ENCODE assay signal across 7 mouse cellular contexts in the genomic region with DNA sequence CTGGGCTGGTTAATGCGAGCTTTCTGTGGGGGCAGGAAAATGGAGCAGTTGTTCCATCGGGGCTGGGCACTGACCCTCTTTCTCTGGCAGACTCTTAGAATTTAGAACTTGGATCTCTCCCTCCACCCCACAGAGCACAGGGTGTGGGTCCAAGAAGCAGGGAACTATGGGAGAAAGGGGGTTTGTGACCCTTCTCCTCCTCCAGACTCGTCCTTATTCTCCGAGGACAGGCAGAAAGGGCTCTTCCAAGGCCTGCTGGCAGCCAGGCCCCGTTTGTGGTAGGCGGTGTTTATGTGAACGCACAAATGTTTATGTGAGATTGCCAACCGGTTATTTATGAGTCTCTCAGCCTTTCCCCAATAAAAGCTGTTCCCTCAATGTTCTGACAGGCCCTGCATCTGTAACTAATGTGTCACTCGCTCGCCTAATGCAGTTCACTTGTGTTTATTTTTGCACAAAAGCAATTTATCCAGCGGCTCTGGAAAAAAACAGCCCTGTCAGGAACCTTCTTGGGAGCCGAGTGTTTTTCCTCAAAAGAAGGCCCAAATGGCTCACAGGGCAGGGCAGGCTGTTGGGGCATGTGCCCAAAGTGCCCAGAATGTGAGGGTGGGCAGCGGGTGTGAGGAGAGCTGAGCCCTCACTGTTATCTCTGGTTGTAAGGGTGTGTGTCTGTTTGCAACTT. TPM values are rescaled to one million over a fixed set of nuclear protein-coding genes. Genes with fewer than 3 reads are reported as not detected.
DNase-seq lines count a peak whose midpoint lies in the region; ATAC-seq and TF ChIP-seq lines count a peak whose summit lies in the region.

No protein-coding gene starts in this region.

- no peak for DNase-seq in spleen, adult 2 months (ENCODE audit: low read depth in 1 of 2, low spot score in 2 of 2)
- DNase-seq in spleen, postnatal 10 days (ENCODE audit: low spot score in 2 of 2), result no peak
- DNase-seq in limb, embryonic 11.5 days (ENCODE audit: low spot score), result peak; percentile 68
- DNase-seq in thymus, postnatal 25 days, result no peak

- TF ChIP-seq POLR2A in spleen, adult 2 months (IDR thresholded peaks at IDR 0.05; ENCODE audit: low read depth, low read length), result no peak
- no peak for TF ChIP-seq POLR2A in embryonic fibroblast, embryonic 13.5 days (IDR thresholded peaks at IDR 0.05; ENCODE audit: low read depth, low read length)

- H3K36me3 ChIP-seq in spleen, adult 2 months (ENCODE audit: control insufficient read depth, insufficient read depth, low read length), result no peaks in the 10 kb centered on the region
- H3K36me3 ChIP-seq in intestine, embryonic 16.5 days (ENCODE audit: control insufficient read depth, insufficient read depth, low read length), result no peaks in the 10 kb centered on the region
- no peaks in the 10 kb centered on the region for H3K36me3 ChIP-seq in limb, embryonic 11.5 days (ENCODE audit: control insufficient read depth, insufficient read depth, low read length)
- H3K36me3 ChIP-seq in neural tube, embryonic 15.5 days, result no peaks in the 10 kb centered on the region

- peak overlapping the region; percentile 32; the same call in 1 of the 2 replicates for H3K9ac ChIP-seq in intestine, embryonic 16.5 days (ENCODE audit: low read depth, low read length)
- H3K9ac ChIP-seq in limb, embryonic 11.5 days (ENCODE audit: low read length), result 0 out of 2 replicates have a peak overlapping the region, but pooled peaks have one; percentile 12
- H3K9ac ChIP-seq in neural tube, embryonic 15.5 days (replicated peaks), result no peak overlapping the region

- ATAC-seq in intestine, embryonic 16.5 days, result peak; percentile 80
- no peak for ATAC-seq in limb, embryonic 11.5 days (ENCODE audit: insufficient number of reproducible peaks, low FRiP score, low TSS enrichment, low read depth)
- peak; percentile 76 for ATAC-seq in neural tube, embryonic 15.5 days (ENCODE audit: low FRiP score)

- no peaks in the 10 kb centered on the region for H3K4me1 ChIP-seq in spleen, adult 2 months (ENCODE audit: control insufficient read depth, insufficient read depth, insufficient read length)
- peaks cover 10% of the 10 kb centered on the region for H3K4me1 ChIP-seq in embryonic fibroblast, embryonic 13.5 days (ENCODE audit: control insufficient read depth, insufficient read depth, low read length)
- H3K4me1 ChIP-seq in intestine, embryonic 16.5 days (ENCODE audit: control insufficient read depth, insufficient read depth, low read length), result peaks cover 17% of the 10 kb centered on the region
- peaks cover 21% of the 10 kb centered on the region for H3K4me1 ChIP-seq in limb, embryonic 11.5 days (ENCODE audit: control insufficient read depth, insufficient read depth, low read length)
- peaks cover 27% of the 10 kb centered on the region for H3K4me1 ChIP-seq in neural tube, embryonic 15.5 days

- no peak for TF ChIP-seq CTCF in spleen, adult 2 months (IDR thresholded peaks at IDR 0.05; ENCODE audit: extremely low read depth, insufficient read depth, insufficient read length, insufficient replicate concordance)
- no peak for TF ChIP-seq CTCF in embryonic fibroblast, embryonic 13.5 days (IDR thresholded peaks at IDR 0.05; ENCODE audit: borderline replicate concordance, insufficient read depth, low read length)

- no peaks in the 10 kb centered on the region for H3K27me3 ChIP-seq in spleen, adult 2 months (ENCODE audit: control insufficient read depth, insufficient read depth, low read length)
- no peaks in the 10 kb centered on the region for H3K27me3 ChIP-seq in intestine, embryonic 16.5 days (replicated peaks; ENCODE audit: control insufficient read depth, insufficient read depth, low read length)
- H3K27me3 ChIP-seq in limb, embryonic 11.5 days (ENCODE audit: control insufficient read depth, insufficient read depth, low read length), result no peaks in the 10 kb centered on the region
- H3K27me3 ChIP-seq in neural tube, embryonic 15.5 days (replicated peaks), result no peaks in the 10 kb centered on the region

- no peak overlapping the region for H3K4me2 ChIP-seq in intestine, embryonic 16.5 days (ENCODE audit: low read depth, low read length)
- 0 out of 2 replicates have a peak overlapping the region, but pooled peaks have one; percentile 7 for H3K4me2 ChIP-seq in limb, embryonic 11.5 days (ENCODE audit: low read depth, severe bottlenecking)
- H3K4me2 ChIP-seq in neural tube, embryonic 15.5 days, result no peak overlapping the region

- 0 out of 2 replicates have a peak overlapping the region, but pooled peaks have one; percentile 44 for H3K27ac ChIP-seq in spleen, adult 2 months (ENCODE audit: insufficient read depth, low read length)
- peak overlapping the region; percentile 97 for H3K27ac ChIP-seq in embryonic fibroblast, embryonic 13.5 days (ENCODE audit: insufficient read depth, low read length)
- H3K27ac ChIP-seq in intestine, embryonic 16.5 days (ENCODE audit: low read length), result peak overlapping the region; percentile 84
- H3K27ac ChIP-seq in limb, embryonic 11.5 days (replicated peaks; ENCODE audit: low read depth, low read length), result peak overlapping the region; percentile 86
- H3K27ac ChIP-seq in neural tube, embryonic 15.5 days (replicated peaks), result peak overlapping the region; percentile 78

- no peak overlapping the region for H3K4me3 ChIP-seq in spleen, adult 2 months (ENCODE audit: extremely low read depth, insufficient read depth, insufficient read length)
- no peak overlapping the region for H3K4me3 ChIP-seq in embryonic fibroblast, embryonic 13.5 days (ENCODE audit: insufficient read depth, low read length)
- H3K4me3 ChIP-seq in intestine, embryonic 16.5 days (ENCODE audit: low read length), result no peak overlapping the region
- no peak overlapping the region for H3K4me3 ChIP-seq in limb, embryonic 11.5 days (ENCODE audit: low read depth, low read length)
- no peak overlapping the region for H3K4me3 ChIP-seq in neural tube, embryonic 15.5 days (replicated peaks)

- WGBS in spleen, adult 2 months, result 83% methylated on average over 13 of the region's 13 CpGs
- WGBS in intestine, embryonic 16.5 days, result 43% methylated on average over 13 of the region's 13 CpGs
- WGBS in limb, embryonic 11.5 days, result 12% methylated on average over 13 of the region's 13 CpGs
- 20% methylated on average over 13 of the region's 13 CpGs for WGBS in neural tube, embryonic 15.5 days

- H3K9me3 ChIP-seq in intestine, embryonic 16.5 days (ENCODE audit: control insufficient read depth, low read length), result no peaks in the 10 kb centered on the region
- no peaks in the 10 kb centered on the region for H3K9me3 ChIP-seq in limb, embryonic 11.5 days (ENCODE audit: control insufficient read depth, low read length)
- H3K9me3 ChIP-seq in neural tube, embryonic 15.5 days (replicated peaks), result no peaks in the 10 kb centered on the region

RNA-seq across cellular contexts. Expression of gene Haao, which starts 42.1 kb away (rescaled TPM):
- polyA plus RNA-seq in spleen, adult 2 months (2012; rRNA removed), result 98.5 and 112 TPM in 2 replicates
- polyA plus RNA-seq in embryonic fibroblast, embryonic 13.5 days (2011; ENCODE audit: insufficient read length, low read depth, missing spikeins), result not detected in 2 replicates
- 1.5 and 2.3 TPM in 2 replicates for polyA plus RNA-seq in intestine, embryonic 16.5 days (2015; fragmentation: Nextera tagmentation; extraction: Ambion mirVana)
- polyA plus RNA-seq in limb, embryonic 11.5 days (2014; fragmentation: Nextera tagmentation; extraction: Ambion mirVana), result 0.43 and 0.91 TPM in 2 replicates
- polyA plus RNA-seq in neural tube, embryonic 15.5 days (2015; fragmentation: Nextera tagmentation; extraction: Ambion mirVana), result 0.22 and 3.6 TPM in 2 replicates

Comparison
In these comparisons a context has a peak if more than half of its experiments do, and no peak if none do; other contexts are left out.
1. H3K27ac ChIP-seq: peak in every context shown above with its lines; median percentile 97 in embryonic fibroblast, embryonic 13.5 days; 86 in limb, embryonic 11.5 days; 84 in intestine, embryonic 16.5 days; 78 in neural tube, embryonic 15.5 days; 44 in spleen, adult 2 months.
2. RNA of gene Haao, which starts 42.1 kb away (polyA plus RNA-seq): 98.5 to 112 TPM in spleen, adult 2 months; 1.5 to 2.3 TPM in intestine, embryonic 16.5 days, 0.43 to 0.91 TPM in limb, embryonic 11.5 days, 0.22 to 3.6 TPM in neural tube, embryonic 15.5 days and not detected in embryonic fibroblast, embryonic 13.5 days; every median in the first group is over 10 times any median in the second.